Comparison of ENCODE assay signal across 8 mouse cellular contexts in the genomic region with DNA sequence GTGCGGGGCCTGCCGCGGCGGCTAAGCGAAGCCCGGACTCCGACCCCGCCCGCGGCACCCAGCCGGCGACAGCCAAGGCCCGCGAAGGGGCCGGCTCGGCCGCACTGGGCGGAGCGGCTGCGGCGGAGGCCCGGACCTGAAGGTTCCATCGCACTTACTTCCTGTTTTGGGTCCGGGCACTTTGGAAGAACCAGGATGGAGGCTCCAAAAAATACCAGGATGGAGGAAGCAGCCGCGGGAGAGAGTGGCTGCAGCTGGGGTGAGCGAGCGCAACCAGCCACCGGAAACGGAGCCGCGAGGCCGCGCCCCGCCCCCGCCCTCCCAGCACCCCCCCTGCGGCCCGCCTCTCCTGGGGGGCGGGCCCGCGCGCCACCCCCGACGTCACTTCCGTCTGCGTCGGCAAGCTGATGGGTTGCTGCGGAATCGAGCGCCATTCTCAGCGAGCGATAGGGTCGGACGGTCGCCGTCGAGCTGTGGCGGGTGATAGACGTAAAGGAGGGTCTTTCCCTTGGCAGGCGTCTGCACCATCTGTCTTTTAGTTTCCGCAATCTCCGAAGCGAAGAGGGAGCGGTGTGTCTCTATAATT. TPM values are rescaled to one million over a fixed set of nuclear protein-coding genes. Genes with fewer than 3 reads are reported as not detected.
DNase-seq lines count a peak whose midpoint lies in the region; ATAC-seq and TF ChIP-seq lines count a peak whose summit lies in the region.

Gene Dmtf1, minus strand, starts transcription at position 321 of the 586 bp plus-strand sequence.

- peak; percentile 73 for TF ChIP-seq POLR2A in brain, embryonic 14.5 days (IDR thresholded peaks at IDR 0.05; ENCODE audit: borderline replicate concordance, extremely low read depth, insufficient read depth, insufficient read length, poor library complexity, severe bottlenecking)
- TF ChIP-seq POLR2A in liver, adult 2 months (IDR thresholded peaks at IDR 0.05; ENCODE audit: extremely low read depth, insufficient read depth, low read length): peak; percentile 96
- peak; percentile 98 for TF ChIP-seq POLR2A in myocyte (IDR thresholded peaks at IDR 0.05; ENCODE audit: insufficient read length, low read depth)

- peak within 1 kb of the TSS; percentile 98 for H3K9ac ChIP-seq in heart, embryonic 11.5 days (ENCODE audit: low read depth, low read length)
- peak within 1 kb of the TSS; percentile 97 for H3K9ac ChIP-seq in kidney, embryonic 16.5 days (replicated peaks; ENCODE audit: low read length)
- H3K9ac ChIP-seq in liver, adult 2 months (ENCODE audit: low read depth, low read length): peak within 1 kb of the TSS; percentile 98

- H3K27ac ChIP-seq in heart, embryonic 11.5 days (ENCODE audit: low read depth, low read length): peak within 1 kb of the TSS; percentile 100
- H3K27ac ChIP-seq in kidney, embryonic 16.5 days (ENCODE audit: low read length): peak within 1 kb of the TSS; percentile 100
- peak within 1 kb of the TSS; percentile 88 for H3K27ac ChIP-seq in liver, adult 2 months (replicated peaks; ENCODE audit: insufficient read depth, low read depth, low read length)

- H3K4me2 ChIP-seq in heart, embryonic 11.5 days: peak within 1 kb of the TSS; percentile 87
- H3K4me2 ChIP-seq in kidney, embryonic 16.5 days (replicated peaks; ENCODE audit: low read depth, low read length): peak within 1 kb of the TSS; percentile 73
- H3K4me2 ChIP-seq in myocyte (ENCODE audit: low read depth): peak within 1 kb of the TSS; percentile 95

- H3K27me3 ChIP-seq in C2C12 (ENCODE audit: control insufficient read depth, insufficient read depth, insufficient read length) (no peaks in the 10 kb centered on the region), myocyte (ENCODE audit: control insufficient read depth, insufficient read depth, insufficient read length) (no peaks in the 10 kb centered on the region)
- no peaks in the 10 kb centered on the region; the same call in 1 of the 2 replicates for H3K27me3 ChIP-seq in erythroblast, embryonic 14.5 days (ENCODE audit: control insufficient read depth)
- no peaks in the 10 kb centered on the region for H3K27me3 ChIP-seq in heart, embryonic 11.5 days (ENCODE audit: control insufficient read depth, insufficient read depth, low read length)
- no peaks in the 10 kb centered on the region for H3K27me3 ChIP-seq in kidney, embryonic 16.5 days (ENCODE audit: insufficient read depth, low read length)
- H3K27me3 ChIP-seq in liver, adult 2 months (ENCODE audit: control insufficient read depth, insufficient read depth, low read length): no peaks in the 10 kb centered on the region
- H3K27me3 ChIP-seq in splenic B cell, adult 2 months (ENCODE audit: control insufficient read depth, insufficient read depth, low read length, poor library complexity, severe bottlenecking): no peaks in the 10 kb centered on the region

- H3K79me2 ChIP-seq in C2C12 (ENCODE audit: control insufficient read depth, insufficient read depth): peaks cover 47% of the 10 kb centered on the region
- H3K79me2 ChIP-seq in liver, adult 2 months (ENCODE audit: control insufficient read depth, insufficient read depth, low read length): no peaks in the 10 kb centered on the region; the same call in 1 of the 2 replicates
- H3K79me2 ChIP-seq in myocyte (ENCODE audit: control insufficient read depth, insufficient read depth): peaks cover 44% of the 10 kb centered on the region

- peaks cover 15% of the 10 kb centered on the region for H3K4me1 ChIP-seq in erythroblast, embryonic 14.5 days (ENCODE audit: control insufficient read depth)
- H3K4me1 ChIP-seq in heart, embryonic 11.5 days (ENCODE audit: control insufficient read depth, insufficient read depth, low read length): peaks cover 13% of the 10 kb centered on the region
- H3K4me1 ChIP-seq in kidney, embryonic 16.5 days (ENCODE audit: insufficient read depth, low read length): peaks cover 14% of the 10 kb centered on the region; the same call in 1 of the 2 replicates
- peaks cover 9% of the 10 kb centered on the region; the same call in 1 of the 2 replicates for H3K4me1 ChIP-seq in liver, adult 2 months (ENCODE audit: control insufficient read depth, insufficient read depth, low read length)

- peak; percentile 98 for ATAC-seq in heart, embryonic 11.5 days (replicated peaks; ENCODE audit: insufficient number of reproducible peaks, low FRiP score, low TSS enrichment)
- peak; percentile 97 for ATAC-seq in kidney, embryonic 16.5 days (ENCODE audit: low FRiP score, low TSS enrichment)

- 0% methylated on average over 51 of the region's 64 CpGs for WGBS in heart, embryonic 11.5 days (ENCODE audit: insufficient replicate concordance)
- WGBS in kidney, embryonic 16.5 days: under 1% methylated on average over 60 of the region's 64 CpGs
- WGBS in liver, adult 2 months: under 1% methylated on average over 59 of the region's 64 CpGs

- TF ChIP-seq CTCF in C2C12 (IDR thresholded peaks at IDR 0.05; ENCODE audit: control insufficient read depth, insufficient read depth, insufficient read length): no peak
- TF ChIP-seq CTCF in brain, embryonic 14.5 days (IDR thresholded peaks at IDR 0.05; ENCODE audit: borderline replicate concordance, extremely low read depth, insufficient read depth, insufficient read length): no peak
- no peak for TF ChIP-seq CTCF in liver, adult 2 months (IDR thresholded peaks at IDR 0.05; ENCODE audit: low read depth, low read length)

- no peaks in the 10 kb centered on the region for H3K9me3 ChIP-seq in erythroblast, embryonic 14.5 days (ENCODE audit: control insufficient read depth, low read length)
- no peaks in the 10 kb centered on the region for H3K9me3 ChIP-seq in heart, embryonic 11.5 days (replicated peaks; ENCODE audit: control insufficient read depth, low read length)
- H3K9me3 ChIP-seq in kidney, embryonic 16.5 days (ENCODE audit: low read length): no peaks in the 10 kb centered on the region

- H3K4me3 ChIP-seq in C2C12 (ENCODE audit: insufficient read depth, poor library complexity, severe bottlenecking) (peak within 1 kb of the TSS; percentile 68), myocyte (peak within 1 kb of the TSS; percentile 44)
- peak within 1 kb of the TSS; percentile 90 for H3K4me3 ChIP-seq in erythroblast, embryonic 14.5 days (replicated peaks)
- H3K4me3 ChIP-seq in heart, embryonic 11.5 days (ENCODE audit: low read depth, low read length): peak within 1 kb of the TSS; percentile 97
- H3K4me3 ChIP-seq in kidney, embryonic 16.5 days (ENCODE audit: low read length): peak within 1 kb of the TSS; percentile 92
- H3K4me3 ChIP-seq in liver, adult 2 months (ENCODE audit: insufficient read depth, low read depth, low read length): peak within 1 kb of the TSS; percentile 99

- peak within 1 kb of the TSS; percentile 91 for H3ac ChIP-seq in C2C12 (ENCODE audit: control insufficient read depth, insufficient read length, low read depth)
- peak within 1 kb of the TSS; percentile 92 for H3ac ChIP-seq in myocyte (ENCODE audit: control insufficient read depth, insufficient read length)

- peak; percentile 98 for DNase-seq in brain, embryonic 14.5 days (ENCODE audit: low read depth)
- peak; percentile 85 for DNase-seq in liver, adult 2 months (ENCODE audit: extremely low read depth, low read depth, low spot score)
- peak; percentile 96 for DNase-seq in splenic B cell, adult 2 months (ENCODE audit: low read depth, low spot score)

- peaks cover 41% of the 10 kb centered on the region for H3K79me3 ChIP-seq in C2C12 (ENCODE audit: low read depth)

- peaks cover 11% of the 10 kb centered on the region for H3K36me3 ChIP-seq in C2C12 (ENCODE audit: control insufficient read depth, insufficient read depth)
- peaks cover 3% of the 10 kb centered on the region; the same call in 1 of the 2 replicates for H3K36me3 ChIP-seq in erythroblast, embryonic 14.5 days (ENCODE audit: control insufficient read depth)
- no peaks in the 10 kb centered on the region for H3K36me3 ChIP-seq in heart, embryonic 11.5 days (ENCODE audit: control insufficient read depth, insufficient read depth, low read length)
- no peaks in the 10 kb centered on the region for H3K36me3 ChIP-seq in kidney, embryonic 16.5 days (ENCODE audit: insufficient read depth, low read length)
- H3K36me3 ChIP-seq in liver, adult 2 months (ENCODE audit: control insufficient read depth, insufficient read depth, low read length): no peaks in the 10 kb centered on the region
- no peaks in the 10 kb centered on the region for H3K36me3 ChIP-seq in myocyte (ENCODE audit: control insufficient read depth, insufficient read depth)
- H3K36me3 ChIP-seq in splenic B cell, adult 2 months (ENCODE audit: control insufficient read depth, insufficient read depth, low read length, poor library complexity, severe bottlenecking): 0 out of 2 replicates have a peak, but pooled peaks cover 4% of the 10 kb centered on the region

TF ChIP-seq in C2C12, 6 proteins besides CTCF, POLR2A, EP300 and RAD21:
- no peak for TF ChIP-seq FOSL1 (IDR thresholded peaks at IDR 0.05; ENCODE audit: insufficient read depth, low read length, poor library complexity, severe bottlenecking)
- no peak for TF ChIP-seq MYOD1 (IDR thresholded peaks at IDR 0.05; ENCODE audit: control insufficient read depth, insufficient read length, low read depth)
- no peak for TF ChIP-seq MYOG (IDR thresholded peaks at IDR 0.05; ENCODE audit: control insufficient read depth, extremely low read depth, insufficient read length)
TF ChIP-seq in C2C12: peak in this region for 0.

TF ChIP-seq in myocyte, 11 proteins besides CTCF, POLR2A, EP300 and RAD21:
- no peak for TF ChIP-seq TCF12 (IDR thresholded peaks at IDR 0.05; ENCODE audit: insufficient read depth, poor library complexity, severe bottlenecking)
- TF ChIP-seq CEBPB (IDR thresholded peaks at IDR 0.05; ENCODE audit: insufficient read depth, poor library complexity, severe bottlenecking): no peak
- TF ChIP-seq POLR2AphosphoS2 (IDR thresholded peaks at IDR 0.05; ENCODE audit: insufficient read length, low read depth): peak; percentile 99
- no peak for TF ChIP-seq MYOD1 (IDR thresholded peaks at IDR 0.05; ENCODE audit: control insufficient read depth in 1 of 3, insufficient read length in 2 of 3, low read depth in 2 of 3)
- no peak for TF ChIP-seq E2F4 (IDR thresholded peaks at IDR 0.05; ENCODE audit: insufficient read depth)
- peak; percentile 46 for TF ChIP-seq REST (IDR thresholded peaks at IDR 0.05; ENCODE audit: insufficient read depth, insufficient read length)

RNA-seq across cellular contexts. Expression of gene Dmtf1, which starts in this region (rescaled TPM):
- polyA plus RNA-seq in C2C12 (2012; fragmentation: generic; extraction: Trizol) (6.4 TPM), myocyte (2012; fragmentation: generic; extraction: Trizol) (6.7 TPM)
- 76.0 and 86.4 TPM in 2 replicates for polyA plus RNA-seq in brain, embryonic 14.5 days (2012; rRNA removed)
- 0.05 and 0.07 TPM in 2 replicates for polyA plus RNA-seq in erythroblast, embryonic 14.5 days (2012)
- 36.7 and 39.3 TPM in 2 replicates for polyA plus RNA-seq in heart, embryonic 11.5 days (2014; fragmentation: Nextera tagmentation; extraction: Ambion mirVana)
- polyA plus RNA-seq in kidney, embryonic 16.5 days (2015; fragmentation: Nextera tagmentation; extraction: Ambion mirVana): 43.9 and 48.9 TPM in 2 replicates
- total RNA-seq in liver, adult 2 months (2014; rRNA removed): 15.9 and 17.8 TPM in 2 replicates
- 4.7 and 5.8 TPM in 2 replicates for polyA plus RNA-seq in liver, adult 2 months (2012; rRNA removed)

Comparison
In these comparisons a context has a peak if more than half of its experiments do, and no peak if none do; other contexts are left out.
1. Peak in every context shown above with its lines: DNase-seq, ATAC-seq, H3K4me3 ChIP-seq and H3K27ac ChIP-seq.
2. H3K4me3 ChIP-seq: peak in every context shown above with its lines; median percentile 99 in liver, adult 2 months; 97 in heart, embryonic 11.5 days; 92 in kidney, embryonic 16.5 days; 90 in erythroblast, embryonic 14.5 days; 68 in C2C12; 44 in myocyte.